Mouse (Mus musculus) stomach, postnatal 0 days (tissue): ENCODE data around the gene Kcnma1.

Experiments
- CTCF ChIP-seq: IDR thresholded peaks from 2 replicates; pipeline ENCODE4 v1.5.1; 2016; ENCODE audit warnings: antibody characterized with exemption, low read depth, mild to moderate bottlenecking, moderate library complexity
- EP300 ChIP-seq: optimal IDR thresholded peaks from 2 replicates; pipeline ENCODE3; 2016; ENCODE audit warnings: antibody characterized with exemption

DNA sequence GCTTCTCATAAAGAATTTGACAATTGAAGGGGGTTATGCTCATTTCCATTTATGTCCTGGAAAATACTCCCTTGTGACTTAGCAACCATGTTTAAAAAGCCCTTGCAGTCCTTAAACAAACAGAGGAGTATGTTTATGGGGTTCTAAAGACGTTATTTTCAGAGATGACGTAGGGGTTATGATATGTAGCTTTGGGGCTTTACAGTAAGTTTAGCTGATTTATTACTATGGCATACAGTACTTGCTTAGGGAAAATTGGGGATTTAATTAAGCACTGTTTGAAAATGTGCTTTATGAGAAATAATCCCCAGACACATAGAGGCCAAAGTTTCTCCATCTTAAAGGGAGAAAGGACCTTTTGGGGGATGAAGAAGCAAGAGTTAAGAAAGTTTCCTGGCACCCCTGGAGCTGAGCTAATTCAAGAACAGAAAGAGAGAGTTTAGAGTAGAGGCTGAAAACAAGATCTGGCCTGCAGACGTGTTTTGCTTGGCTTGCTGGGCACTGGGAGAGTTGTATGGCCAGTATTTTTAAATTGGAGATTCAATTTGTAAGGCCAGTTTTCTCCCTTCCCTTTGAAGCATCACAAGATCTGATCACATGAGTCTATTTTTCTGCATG, 376.1 kb downstream of the Kcnma1 start:
- TF ChIP-seq CTCF, result no peak
- TF ChIP-seq EP300, result peak; percentile 60
